Mouse (Mus musculus): ENCODE measurements around the gene Clk4. TPM values are rescaled to one million over a fixed set of nuclear protein-coding genes. Genes with fewer than 3 reads are reported as not detected.

The Clk4 gene
- polyA plus RNA-seq, 1 experiment from 2014 or later = 83.6 TPM

GRCm38 (mm10) chr11:51320609-51321008, 59.1 kb downstream of the Clk4 start:
- H3K4me3 ChIP-seq (ENCODE audit: low read depth, low read length) = no peak overlapping the region
- H3K4me1 ChIP-seq (ENCODE audit: control insufficient read depth, insufficient read depth, low read length) = no peaks in the 10 kb centered on the region
- no peak overlapping the region for H3K9ac ChIP-seq (ENCODE audit: low read depth, low read length)
- H3K36me3 ChIP-seq (ENCODE audit: control insufficient read depth, insufficient read depth, low read length) = no peaks in the 10 kb centered on the region
- peaks cover 3% of the 10 kb centered on the region; the same call in 1 of the 2 replicates for H3K9me3 ChIP-seq (replicated peaks; ENCODE audit: control insufficient read depth, low read length)
- H3K27me3 ChIP-seq (ENCODE audit: control insufficient read depth, insufficient read depth, low read length) = no peaks in the 10 kb centered on the region
- H3K27ac ChIP-seq (ENCODE audit: low read depth, low read length) = no peak overlapping the region
- no peak overlapping the region for H3K4me2 ChIP-seq
- ATAC-seq (replicated peaks; ENCODE audit: insufficient number of reproducible peaks, low FRiP score, low TSS enrichment) = no peak

DNA sequence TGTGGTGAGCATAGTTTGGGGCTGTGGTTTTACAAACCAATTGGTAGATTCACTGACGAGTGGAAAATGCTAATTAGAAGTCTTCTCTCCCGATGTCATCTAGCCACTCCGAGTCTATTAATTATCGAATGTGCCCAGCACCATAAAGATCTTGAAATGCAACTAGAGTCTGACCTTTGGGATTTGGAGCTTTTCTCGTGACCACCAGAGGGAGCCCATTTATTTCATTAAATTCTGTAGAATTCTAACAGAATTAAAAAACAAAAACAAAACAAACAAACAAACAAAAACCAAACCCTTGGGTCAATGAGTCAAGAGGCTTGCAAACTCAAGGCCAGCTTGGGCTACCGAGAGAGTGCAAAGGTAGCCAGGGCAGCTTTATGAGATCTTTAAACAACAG, 65.4 kb downstream of the Clk4 start:
- 74% methylated on average over 6 of the region's 6 CpGs for WGBS (ENCODE audit: insufficient replicate concordance)
- Histone ChIP-seq H3K9me3 (replicated peaks; ENCODE audit: control insufficient read depth, low read length) (no peaks in the 10 kb centered on the region), H3K4me1 (ENCODE audit: control insufficient read depth, insufficient read depth, low read length) (no peaks in the 10 kb centered on the region), H3K4me3 (ENCODE audit: low read depth, low read length) (no peak overlapping the region), H3K27me3 (ENCODE audit: control insufficient read depth, insufficient read depth, low read length) (0 out of 2 replicates have a peak, but pooled peaks cover 5% of the 10 kb centered on the region), H3K36me3 (ENCODE audit: control insufficient read depth, insufficient read depth, low read length) (no peaks in the 10 kb centered on the region), H3K9ac (ENCODE audit: low read depth, low read length) (no peak overlapping the region), H3K27ac (ENCODE audit: low read depth, low read length) (no peak overlapping the region), H3K4me2 (no peak overlapping the region)
- ATAC-seq (replicated peaks; ENCODE audit: insufficient number of reproducible peaks, low FRiP score, low TSS enrichment) = no peak

- no peaks in the 10 kb centered on the region for H3K36me3 ChIP-seq (ENCODE audit: control insufficient read depth, insufficient read depth, low read length)
Measured at GRCm38 (mm10) chr11:51328387-51328942, 66.9 kb downstream of the Clk4 start.

GRCm38 (mm10) chr11:51329837-51330714, 68.5 kb downstream of the Clk4 start:
- no peak overlapping the region for H3K4me2 ChIP-seq
- 62% methylated on average over 11 of the region's 11 CpGs for WGBS (ENCODE audit: insufficient replicate concordance)
- H3K27me3 ChIP-seq (ENCODE audit: control insufficient read depth, insufficient read depth, low read length) = 0 out of 2 replicates have a peak, but pooled peaks cover 5% of the 10 kb centered on the region
- H3K9ac ChIP-seq (ENCODE audit: low read depth, low read length) = no peak overlapping the region
- no peak overlapping the region for H3K27ac ChIP-seq (ENCODE audit: low read depth, low read length)
- H3K36me3 ChIP-seq (ENCODE audit: control insufficient read depth, insufficient read depth, low read length) = no peaks in the 10 kb centered on the region
- no peak overlapping the region for H3K4me3 ChIP-seq (ENCODE audit: low read depth, low read length)
- ATAC-seq (replicated peaks; ENCODE audit: insufficient number of reproducible peaks, low FRiP score, low TSS enrichment) = no peak
- H3K9me3 ChIP-seq (replicated peaks; ENCODE audit: control insufficient read depth, low read length) = 0 out of 2 replicates have a peak, but pooled peaks cover 4% of the 10 kb centered on the region
- no peaks in the 10 kb centered on the region for H3K4me1 ChIP-seq (ENCODE audit: control insufficient read depth, insufficient read depth, low read length)

More at GRCm38 (mm10) chr11:51328387-51328942, 66.9 kb downstream of the Clk4 start:
- WGBS (ENCODE audit: insufficient replicate concordance) = 73% methylated on average over 12 of the region's 12 CpGs
- no peak for ATAC-seq (replicated peaks; ENCODE audit: insufficient number of reproducible peaks, low FRiP score, low TSS enrichment)
- Histone ChIP-seq H3K27ac (ENCODE audit: low read depth, low read length) (no peak overlapping the region), H3K4me3 (ENCODE audit: low read depth, low read length) (no peak overlapping the region), H3K4me1 (ENCODE audit: control insufficient read depth, insufficient read depth, low read length) (no peaks in the 10 kb centered on the region), H3K27me3 (ENCODE audit: control insufficient read depth, insufficient read depth, low read length) (0 out of 2 replicates have a peak, but pooled peaks cover 5% of the 10 kb centered on the region), H3K9ac (ENCODE audit: low read depth, low read length) (no peak overlapping the region), H3K9me3 (replicated peaks; ENCODE audit: control insufficient read depth, low read length) (0 out of 2 replicates have a peak, but pooled peaks cover 4% of the 10 kb centered on the region), H3K4me2 (no peak overlapping the region)

Other genes starting within 250 kb of the Clk4 start
- gene Olfr54, start 247.5 kb upstream of the Clk4 start, polyA plus RNA-seq (2014; fragmentation: Nextera tagmentation; extraction: Ambion mirVana) = not detected in 2 replicates
- not detected in 2 replicates for gene Olfr1375, start 213.6 kb upstream of the Clk4 start, polyA plus RNA-seq (2014; fragmentation: Nextera tagmentation; extraction: Ambion mirVana)
- 6.6 and 8.2 TPM in 2 replicates for gene Zfp354a, start 202.5 kb upstream of the Clk4 start, polyA plus RNA-seq (2014; fragmentation: Nextera tagmentation; extraction: Ambion mirVana)
- gene Gm12569, start 41.3 kb upstream of the Clk4 start, polyA plus RNA-seq (2014; fragmentation: Nextera tagmentation; extraction: Ambion mirVana) = not detected in 2 replicates
- gene BC049762, start 1.3 kb downstream of the Clk4 start, polyA plus RNA-seq (2014; fragmentation: Nextera tagmentation; extraction: Ambion mirVana) = 0.36 TPM in 1 of 2 replicates, not detected in the other
- gene Col23a1, start 28.2 kb downstream of the Clk4 start, polyA plus RNA-seq (2014; fragmentation: Nextera tagmentation; extraction: Ambion mirVana) = 10.3 and 10.7 TPM in 2 replicates

All from heart, embryonic 11.5 days (tissue).